Mouse (Mus musculus): Measurements from ENCODE around the gene Olfr916. TPM values are rescaled to one million over a fixed set of nuclear protein-coding genes. Genes with fewer than 3 reads are reported as not detected.

Gene Olfr916
- not detected in 2 replicates for polyA plus RNA-seq (2011; ENCODE audit: insufficient read length, low read depth, missing spikeins)

DNA sequence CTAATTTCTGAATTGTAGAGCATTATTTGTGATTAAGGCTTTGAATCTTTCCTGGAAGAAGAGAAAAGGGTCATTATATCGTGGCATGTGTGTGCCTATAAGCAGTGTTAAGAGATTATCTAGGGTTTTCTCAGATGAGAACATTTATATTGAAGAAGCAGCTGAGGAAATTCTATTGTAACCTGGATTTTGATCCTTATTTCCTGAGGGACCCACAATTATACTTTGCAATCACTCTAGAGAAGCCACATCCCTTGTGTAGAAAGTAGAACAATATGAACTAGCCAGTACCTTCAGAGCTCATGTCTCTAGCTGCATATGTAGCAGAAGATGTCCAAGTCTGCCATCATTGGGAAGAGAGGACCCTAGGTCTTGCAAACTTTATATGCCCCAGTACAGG, at the start of gene Olfr916:
Gene Olfr916, minus strand, starts transcription at position 101 of the 400 bp plus-strand sequence.
- TF ChIP-seq CTCF (IDR thresholded peaks at IDR 0.05; ENCODE audit: borderline replicate concordance, insufficient read depth, low read length) (no peak), POLR2A (IDR thresholded peaks at IDR 0.05; ENCODE audit: low read depth, low read length) (no peak)

GRCm38 (mm10) chr9:38674501-38674900, 14.8 kb upstream of the Olfr916 start, which contains the start of gene Olfr918:
TSS of gene Olfr918 (minus strand) at chr9:38674601.
- Histone ChIP-seq H3K27ac (ENCODE audit: insufficient read depth, low read length) (no peak within 1 kb of the TSS), H3K4me1 (ENCODE audit: control insufficient read depth, insufficient read depth, low read length) (no peaks in the 10 kb centered on the region), H3K4me3 (ENCODE audit: insufficient read depth, low read length) (no peak within 1 kb of the TSS)
- TF ChIP-seq POLR2A (IDR thresholded peaks at IDR 0.05; ENCODE audit: low read depth, low read length) (no peak), CTCF (IDR thresholded peaks at IDR 0.05; ENCODE audit: borderline replicate concordance, insufficient read depth, low read length) (no peak)

More for the DNA sequence above, at the start of gene Olfr916:
- no peak within 1 kb of the TSS for H3K4me3 ChIP-seq (ENCODE audit: insufficient read depth, low read length)
- H3K27ac ChIP-seq (ENCODE audit: insufficient read depth, low read length): no peak within 1 kb of the TSS
- H3K4me1 ChIP-seq (ENCODE audit: control insufficient read depth, insufficient read depth, low read length): no peaks in the 10 kb centered on the region

DNA sequence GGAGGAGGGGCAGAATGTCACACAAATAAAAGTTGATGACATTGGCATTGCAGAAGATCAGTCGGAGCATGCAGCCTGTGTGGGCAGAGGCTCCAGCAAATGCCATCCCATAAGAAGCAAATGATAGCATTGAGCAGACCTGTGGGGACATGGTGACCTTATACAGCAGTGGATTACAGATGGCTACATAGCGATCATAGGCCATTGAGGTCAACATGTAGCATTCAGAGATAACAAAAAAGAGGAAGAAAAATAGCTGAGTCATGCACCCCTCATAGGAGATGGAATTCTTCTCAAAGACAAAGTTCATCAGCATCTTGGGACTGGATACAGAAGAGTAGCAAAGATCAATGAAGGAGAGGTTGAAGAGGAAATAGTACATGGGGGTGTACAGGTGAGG, 13.2 kb upstream of the Olfr916 start:
- TF ChIP-seq CTCF (IDR thresholded peaks at IDR 0.05; ENCODE audit: borderline replicate concordance, insufficient read depth, low read length) (no peak), POLR2A (IDR thresholded peaks at IDR 0.05; ENCODE audit: low read depth, low read length) (no peak)
- Histone ChIP-seq H3K4me1 (ENCODE audit: control insufficient read depth, insufficient read depth, low read length) (no peaks in the 10 kb centered on the region), H3K27ac (ENCODE audit: insufficient read depth, low read length) (no peak overlapping the region), H3K4me3 (ENCODE audit: insufficient read depth, low read length) (no peak overlapping the region)

- TF ChIP-seq POLR2A (IDR thresholded peaks at IDR 0.05; ENCODE audit: low read depth, low read length): no peak
- no peak for TF ChIP-seq CTCF (IDR thresholded peaks at IDR 0.05; ENCODE audit: borderline replicate concordance, insufficient read depth, low read length)
- Histone ChIP-seq H3K4me3 (ENCODE audit: insufficient read depth, low read length) (no peak within 1 kb of the TSS), H3K27ac (ENCODE audit: insufficient read depth, low read length) (no peak within 1 kb of the TSS), H3K4me1 (ENCODE audit: control insufficient read depth, insufficient read depth, low read length) (no peaks in the 10 kb centered on the region)
Measured at GRCm38 (mm10) chr9:38665742-38666141, 6.1 kb upstream of the Olfr916 start, which contains the start of gene Olfr917. TSS of gene Olfr917 (minus strand) at chr9:38665842.

GRCm38 (mm10) chr9:38632406-38632805, 27.3 kb downstream of the Olfr916 start:
- no peak for TF ChIP-seq CTCF (IDR thresholded peaks at IDR 0.05; ENCODE audit: borderline replicate concordance, insufficient read depth, low read length)
- TF ChIP-seq POLR2A (IDR thresholded peaks at IDR 0.05; ENCODE audit: low read depth, low read length): no peak
- no peak overlapping the region for H3K4me3 ChIP-seq (ENCODE audit: insufficient read depth, low read length)
- no peaks in the 10 kb centered on the region for H3K4me1 ChIP-seq (ENCODE audit: control insufficient read depth, insufficient read depth, low read length)
- no peak overlapping the region for H3K27ac ChIP-seq (ENCODE audit: insufficient read depth, low read length)

Other genes with a start within 250 kb of the Olfr916 start
- gene Olfr901, start 230.4 kb downstream of the Olfr916 start, polyA plus RNA-seq (2011; ENCODE audit: insufficient read length, low read depth, missing spikeins): not detected in 2 replicates
- not detected in 2 replicates for gene Olfr902, start 212.2 kb downstream of the Olfr916 start, polyA plus RNA-seq (2011; ENCODE audit: insufficient read length, low read depth, missing spikeins)
- gene Olfr904, start 196.7 kb downstream of the Olfr916 start, polyA plus RNA-seq (2011; ENCODE audit: insufficient read length, low read depth, missing spikeins): not detected in 2 replicates
- 0.12 and 0.32 TPM in 2 replicates for gene Olfr905, start 188.8 kb downstream of the Olfr916 start, polyA plus RNA-seq (2011; ENCODE audit: insufficient read length, low read depth, missing spikeins)
- not detected in 2 replicates for gene Olfr906, start 172.8 kb downstream of the Olfr916 start, polyA plus RNA-seq (2011; ENCODE audit: insufficient read length, low read depth, missing spikeins)
- not detected in 2 replicates for gene Olfr907, start 164.1 kb downstream of the Olfr916 start, polyA plus RNA-seq (2011; ENCODE audit: insufficient read length, low read depth, missing spikeins)
- gene Olfr911-ps1, start 138.3 kb downstream of the Olfr916 start, polyA plus RNA-seq (2011; ENCODE audit: insufficient read length, low read depth, missing spikeins): not detected in 2 replicates
- not detected in 2 replicates for gene Olfr910, start 122.0 kb downstream of the Olfr916 start, polyA plus RNA-seq (2011; ENCODE audit: insufficient read length, low read depth, missing spikeins)
- 0.18 TPM in 1 of 2 replicates, not detected in the other for gene Olfr912, start 79.7 kb downstream of the Olfr916 start, polyA plus RNA-seq (2011; ENCODE audit: insufficient read length, low read depth, missing spikeins)
- not detected in 2 replicates for gene Olfr913, start 67.1 kb downstream of the Olfr916 start, polyA plus RNA-seq (2011; ENCODE audit: insufficient read length, low read depth, missing spikeins)
- gene Olfr914, start 54.8 kb downstream of the Olfr916 start, polyA plus RNA-seq (2011; ENCODE audit: insufficient read length, low read depth, missing spikeins): not detected in 2 replicates
- not detected in 2 replicates for gene Olfr917, start 6.0 kb upstream of the Olfr916 start, polyA plus RNA-seq (2011; ENCODE audit: insufficient read length, low read depth, missing spikeins)
- not detected in 2 replicates for gene Olfr918, start 14.7 kb upstream of the Olfr916 start, polyA plus RNA-seq (2011; ENCODE audit: insufficient read length, low read depth, missing spikeins)
- not detected in 2 replicates for gene Olfr919, start 43.8 kb upstream of the Olfr916 start, polyA plus RNA-seq (2011; ENCODE audit: insufficient read length, low read depth, missing spikeins)
- 92.0 and 92.3 TPM in 2 replicates for gene Vwa5a, start 58.4 kb upstream of the Olfr916 start, polyA plus RNA-seq (2011; ENCODE audit: insufficient read length, low read depth, missing spikeins)
- 0.13 and 0.14 TPM in 2 replicates for gene Olfr920, start 92.4 kb upstream of the Olfr916 start, polyA plus RNA-seq (2011; ENCODE audit: insufficient read length, low read depth, missing spikeins)
- gene Olfr921, start 113.2 kb upstream of the Olfr916 start, polyA plus RNA-seq (2011; ENCODE audit: insufficient read length, low read depth, missing spikeins): not detected in 2 replicates
- not detected in 2 replicates for gene Olfr922, start 154.7 kb upstream of the Olfr916 start, polyA plus RNA-seq (2011; ENCODE audit: insufficient read length, low read depth, missing spikeins)
- not detected in 2 replicates for gene Olfr923, start 166.7 kb upstream of the Olfr916 start, polyA plus RNA-seq (2011; ENCODE audit: insufficient read length, low read depth, missing spikeins)
- gene Olfr924, start 184.6 kb upstream of the Olfr916 start, polyA plus RNA-seq (2011; ENCODE audit: insufficient read length, low read depth, missing spikeins): not detected in 2 replicates
- not detected in 2 replicates for gene Olfr26, start 195.2 kb upstream of the Olfr916 start, polyA plus RNA-seq (2011; ENCODE audit: insufficient read length, low read depth, missing spikeins)
- not detected in 2 replicates for gene Olfr926, start 217.3 kb upstream of the Olfr916 start, polyA plus RNA-seq (2011; ENCODE audit: insufficient read length, low read depth, missing spikeins)